Mouse (Mus musculus) adrenal gland, adult 18-20 months (tissue): ENCODE results near the gene Cbwd1. TPM values are rescaled to one million over a fixed set of nuclear protein-coding genes. Genes with fewer than 3 reads are reported as not detected.
"Not testable (repeated sequence)": the region's sequence is repeated elsewhere in the genome, so short reads cannot be mapped to it uniquely, and the experiment has no call there.

Experiments
- DNase-seq, 2 experiments: peaks; one replicate each; pipeline ENCODE4 v3.0.0; 2021 to 2022; ENCODE audit warnings: low spot score in 2 of 2
- microRNA-seq, 2 experiments: library from miRNA; unstranded; fragments of <30 nt; microRNA quantifications; one replicate each; pipeline ENCODE4 v1.2.0; 2021; ENCODE audit warnings: borderline number of aligned reads in 2 of 2
- total RNA-seq, 2 experiments: library from RNA; stranded (reverse); gene quantifications; 1 replicate in 1 of 2; 2 replicates in 1 of 2; pipeline ENCODE4 v1.2.3; 2021

Gene Cbwd1
- total RNA-seq, 2 experiments from 2014 or later: 12.2 to 14.1 TPM

- DNase-seq: no peak
These were observed 62.5 kb downstream of the Cbwd1 start for GRCm38 (mm10) chr19:24898737-24899577.

DNA sequence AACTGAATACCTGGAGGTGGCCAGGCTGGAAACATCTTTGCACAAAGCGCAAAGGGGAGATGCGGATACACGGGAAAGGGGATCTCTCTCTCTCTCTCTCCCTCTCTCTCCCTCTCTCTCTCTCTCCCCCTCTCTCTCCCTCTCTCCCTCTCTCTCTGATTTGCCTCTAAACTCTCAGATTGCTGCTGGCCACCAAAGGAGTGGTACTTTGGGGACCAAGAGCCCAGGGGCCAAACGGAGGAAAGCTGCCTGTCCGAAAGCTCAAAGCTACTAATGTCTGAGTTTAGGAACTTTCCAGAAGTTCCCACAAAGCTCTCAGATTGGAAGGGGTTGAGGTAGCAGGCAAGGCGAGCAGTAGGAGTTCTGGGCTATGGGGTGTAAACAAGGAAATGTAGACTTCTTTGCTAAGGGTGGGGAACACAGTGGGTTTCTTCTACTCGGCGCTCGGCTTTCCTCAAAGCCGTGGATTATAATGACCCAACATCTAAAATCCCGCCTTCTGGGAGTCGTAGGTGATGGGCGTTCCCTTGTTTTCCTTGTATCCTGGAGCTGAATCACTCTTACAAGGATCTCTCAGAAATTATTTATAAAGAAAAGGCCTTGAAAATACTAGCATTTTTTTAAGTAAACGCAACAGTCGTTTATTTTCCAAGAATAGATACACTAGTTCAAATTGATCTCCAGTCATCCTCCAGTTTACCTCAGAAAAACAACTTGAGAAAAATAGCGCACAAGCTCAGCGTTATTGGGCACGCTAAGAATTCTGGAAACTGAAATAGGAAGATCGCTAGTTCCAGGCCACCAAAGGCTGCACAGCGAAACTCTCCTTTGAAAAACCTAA, 63.3 kb downstream of the Cbwd1 start:
- DNase-seq: no peak

- no peak for DNase-seq
These were observed 64.2 kb downstream of the Cbwd1 start for GRCm38 (mm10) chr19:24897006-24897895.

- no peak for DNase-seq
These were observed 64.9 kb downstream of the Cbwd1 start for GRCm38 (mm10) chr19:24896536-24896935.

DNA sequence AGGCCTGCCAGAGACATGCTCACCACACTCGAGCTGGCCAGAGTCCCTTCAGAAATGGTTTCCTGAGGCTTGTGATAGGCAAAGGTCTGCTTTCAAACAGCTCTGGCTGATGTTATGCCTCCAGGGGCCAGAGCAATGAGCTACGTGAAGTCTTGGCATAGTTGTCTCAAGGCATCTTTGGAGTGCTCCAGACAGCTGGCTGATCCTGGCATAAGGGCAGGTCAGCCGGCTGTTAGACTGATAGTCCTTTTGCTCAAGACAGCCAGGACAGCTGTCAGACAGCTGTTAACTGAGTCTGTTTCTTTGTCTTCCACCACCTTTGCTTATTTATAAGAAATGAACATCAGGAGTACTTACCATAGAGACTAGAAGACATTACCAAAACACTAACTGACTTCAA, 74.5 kb downstream of the Cbwd1 start:
- DNase-seq: no peak

- DNase-seq: no peak
These were observed 75.9 kb downstream of the Cbwd1 start for GRCm38 (mm10) chr19:24885504-24885903.

DNA sequence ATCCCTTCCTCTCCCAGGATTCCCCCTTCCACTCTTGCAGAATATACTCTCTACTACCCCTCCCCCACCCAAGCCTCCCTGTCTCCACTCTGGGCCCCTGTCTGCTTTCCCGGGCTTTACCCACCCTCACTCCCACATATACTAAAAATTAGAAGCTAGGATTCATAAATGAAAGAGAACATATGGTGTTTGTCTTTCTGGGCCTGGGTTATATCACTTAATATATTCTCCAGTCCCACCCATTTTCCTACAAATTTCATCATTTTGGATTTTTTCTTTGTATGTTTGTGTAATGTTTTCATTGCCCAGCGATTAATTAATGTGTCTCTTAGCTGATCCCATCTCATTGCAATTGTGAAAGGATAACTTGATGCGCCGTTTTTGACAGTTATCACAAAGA, 80.2 kb downstream of the Cbwd1 start:
- no peak for DNase-seq

- not testable (repeated sequence) for DNase-seq
These were observed 86.1 kb downstream of the Cbwd1 start, which contains the start of gene Gm10053 for GRCm38 (mm10) chr19:24875129-24875870. Gene Gm10053, plus strand, starts transcription at chr19:24875686.

GRCm38 (mm10) chr19:24873873-24874272, 87.5 kb downstream of the Cbwd1 start:
- DNase-seq: no peak

DNA sequence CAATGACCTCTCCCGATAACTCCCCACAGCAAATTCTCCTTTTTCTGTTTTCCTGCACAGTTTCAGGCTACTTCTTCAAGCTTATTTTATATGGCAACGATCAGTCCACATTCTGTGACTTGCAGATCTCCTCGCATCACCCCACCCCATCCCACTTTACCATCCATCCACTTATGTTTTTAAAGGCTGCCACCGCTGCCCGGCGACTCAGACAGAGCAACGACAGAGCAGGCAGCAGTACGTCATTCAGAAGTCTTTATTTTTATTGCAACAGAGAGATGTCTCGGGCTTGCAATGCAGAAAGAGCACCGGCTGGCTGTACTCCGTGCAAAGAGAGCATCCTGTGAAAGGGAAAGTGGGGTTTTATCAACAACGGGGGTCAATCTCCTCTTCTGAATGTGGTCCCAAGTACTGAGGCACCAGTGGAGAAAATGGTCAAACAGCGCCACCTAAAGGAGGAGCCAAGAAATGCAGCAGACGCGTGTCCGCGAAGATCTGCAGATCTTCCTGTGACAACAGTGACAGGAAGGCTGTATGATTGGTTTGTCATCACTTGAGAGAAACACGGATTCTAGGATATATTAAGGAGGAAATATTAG, 90.3 kb downstream of the Cbwd1 start:
- peak; percentile 74 to 75 for DNase-seq

Small RNA genes lying within 50 kb of the gene (microRNA-seq; reads per million reads assigned to microRNA genes)
- gene Mir3084-1: 0 reads per million in 2 experiments

Other genes starting within 250 kb of the Cbwd1 start
- gene Pgm5, start 99.8 kb downstream of the Cbwd1 start, total RNA-seq: 100 to 1,000 TPM in 1 of 2 experiments, 10 to 100 TPM in 1; 61.1 to 103 TPM
- 100 to 1,000 TPM; 257 to 508 TPM for gene Gm10053, start 85.9 kb downstream of the Cbwd1 start, total RNA-seq
- gene Foxd4, start 60.4 kb downstream of the Cbwd1 start, total RNA-seq: not detected
- 10 to 100 TPM; 23.1 to 23.5 TPM for gene Dock8, start 37.9 kb upstream of the Cbwd1 start, total RNA-seq